Mouse (Mus musculus) forelimb bud, embryonic 11.5 days (tissue): ENCODE results near the gene Rsbn1l.
"Not testable (repeated sequence)": the region's sequence is repeated elsewhere in the genome, so short reads cannot be mapped to it uniquely, and the experiment has no call there.

Experiments used
- DNase-seq: peaks from one replicate; pipeline ENCODE4 v3.0.0-alpha.2; 2012; ENCODE audit warnings: low read depth, low spot score

Rsbn1l gene

DNA sequence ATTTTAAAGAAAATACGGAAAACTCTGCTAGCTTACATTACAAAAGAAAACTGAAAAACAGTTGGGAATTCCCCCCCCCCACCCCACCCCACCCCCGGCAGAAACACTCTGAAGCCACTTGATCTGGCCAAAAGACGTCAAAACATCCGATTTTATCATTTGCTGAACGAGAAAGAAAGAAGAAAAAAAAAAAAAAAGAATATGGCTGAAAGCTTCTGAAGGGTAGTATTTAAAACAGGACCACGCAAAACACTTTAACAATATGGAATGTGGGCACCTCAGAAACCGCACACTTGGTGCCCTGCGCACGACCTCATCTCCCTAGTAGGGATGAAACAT lies 5.7 kb downstream of the Rsbn1l start:
- no peak for DNase-seq

DNA sequence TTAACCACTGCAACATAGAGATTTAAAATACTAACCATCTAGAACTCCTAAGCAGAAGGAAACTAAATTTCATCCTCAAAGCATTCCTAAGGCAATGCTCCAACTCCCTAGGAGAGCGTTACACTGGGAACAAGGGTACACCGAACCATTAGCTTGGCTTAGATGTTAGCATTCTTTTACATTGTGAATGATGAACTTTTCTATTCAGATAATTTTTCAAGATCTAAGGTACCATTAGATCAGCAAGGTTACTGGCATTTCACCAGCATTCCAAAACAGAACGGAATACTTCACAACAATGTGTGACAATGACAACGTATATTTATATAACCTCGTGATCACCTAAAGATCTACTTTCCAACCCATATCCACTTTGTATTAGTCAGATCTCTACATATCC lies 6.1 kb downstream of the Rsbn1l start:
- no peak for DNase-seq

DNA sequence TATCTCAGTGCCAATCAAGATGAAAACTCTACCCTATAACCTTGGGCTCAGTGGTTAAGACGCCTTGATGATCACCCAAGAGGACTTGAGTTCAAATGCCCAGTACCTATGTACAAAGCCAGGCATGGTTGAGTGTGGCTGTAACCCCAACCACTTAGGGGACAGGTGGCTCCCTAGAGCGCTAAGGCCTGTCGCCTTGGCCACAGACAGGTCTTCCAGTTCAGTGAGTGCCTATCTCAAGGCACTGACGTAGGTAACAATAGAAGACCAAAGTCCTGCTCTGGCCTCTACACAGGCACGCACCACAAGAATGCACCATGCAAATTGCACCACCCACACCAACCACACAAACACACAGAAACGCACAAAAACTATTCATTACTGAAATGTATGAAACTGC lies 9.3 kb downstream of the Rsbn1l start:
- no peak for DNase-seq

DNA sequence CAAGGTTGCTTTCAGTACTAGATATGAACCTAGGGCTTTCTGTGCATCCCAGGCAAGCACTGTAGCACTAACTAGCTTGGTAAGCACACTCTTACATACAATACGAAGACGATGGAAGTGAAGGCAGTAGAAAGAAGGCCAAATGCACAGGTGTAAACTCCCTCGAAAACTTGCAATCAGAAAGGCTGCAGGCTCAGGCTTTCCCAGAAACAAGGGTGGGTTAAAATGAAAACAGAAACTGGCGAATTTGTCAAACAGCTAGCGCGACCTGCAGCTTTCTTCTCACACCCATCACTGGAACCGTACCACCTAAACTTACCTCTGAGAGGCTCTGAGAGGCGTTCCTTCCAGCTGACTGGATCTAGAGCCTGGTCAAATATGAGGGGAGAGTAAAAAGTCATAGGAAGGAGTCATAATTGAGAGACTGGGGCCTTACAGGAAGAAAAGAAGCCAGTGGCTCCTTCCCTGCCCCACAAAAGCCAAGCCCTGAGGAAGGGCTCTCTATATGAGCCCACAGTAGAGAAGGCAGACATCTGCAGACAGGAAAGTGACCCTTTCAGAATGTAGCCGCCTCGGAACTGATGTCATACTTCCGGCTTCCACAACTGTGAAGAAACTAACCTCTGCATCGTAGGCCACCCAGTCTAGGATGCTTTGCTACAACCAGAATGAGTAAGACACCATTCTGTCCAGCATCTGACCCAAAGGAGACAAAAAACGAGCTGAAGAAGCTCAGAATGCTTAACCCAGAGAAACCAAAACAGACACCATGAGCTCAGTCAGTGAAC lies 11.0 kb downstream of the Rsbn1l start:
- no peak for DNase-seq

DNA sequence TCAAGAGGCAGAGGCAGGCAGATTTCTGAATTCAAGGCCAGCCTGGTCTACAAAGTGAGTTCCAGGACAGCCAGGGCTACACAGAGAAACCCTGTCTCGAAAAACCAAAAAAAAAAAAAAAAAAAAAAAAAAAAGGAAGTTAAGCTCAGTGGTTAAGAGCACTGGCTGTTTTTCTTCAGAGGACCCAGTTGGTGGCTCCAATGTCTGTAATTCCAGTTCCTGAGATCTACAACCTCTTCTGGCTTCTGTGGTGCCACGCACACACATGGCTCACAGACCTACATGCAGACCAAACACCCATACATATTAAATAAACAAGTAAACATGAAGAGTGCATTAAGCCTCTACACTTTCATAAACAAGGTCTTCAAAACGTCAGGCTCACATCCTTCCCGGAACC lies 12.4 kb downstream of the Rsbn1l start:
- DNase-seq, result not testable (repeated sequence)

DNA sequence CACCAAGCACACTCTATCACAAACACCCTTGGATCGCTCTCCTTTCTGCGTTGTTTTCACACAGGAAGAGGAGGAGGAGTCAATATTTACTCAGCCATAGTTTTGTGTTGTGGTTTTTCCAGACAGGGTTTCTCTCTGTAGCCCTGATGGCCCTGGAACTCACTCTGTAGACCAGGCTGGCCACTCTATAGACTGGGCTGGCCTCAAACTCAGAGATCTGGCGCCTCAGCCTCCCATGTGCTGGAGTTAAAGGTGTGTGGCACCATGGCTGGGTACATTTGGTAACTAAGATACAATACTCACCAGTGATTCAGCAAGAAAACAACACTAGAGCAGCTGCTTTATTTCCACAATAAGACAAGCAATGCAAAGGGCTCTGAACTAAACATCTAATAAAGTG lies 13.7 kb downstream of the Rsbn1l start:
- no peak for DNase-seq

DNA sequence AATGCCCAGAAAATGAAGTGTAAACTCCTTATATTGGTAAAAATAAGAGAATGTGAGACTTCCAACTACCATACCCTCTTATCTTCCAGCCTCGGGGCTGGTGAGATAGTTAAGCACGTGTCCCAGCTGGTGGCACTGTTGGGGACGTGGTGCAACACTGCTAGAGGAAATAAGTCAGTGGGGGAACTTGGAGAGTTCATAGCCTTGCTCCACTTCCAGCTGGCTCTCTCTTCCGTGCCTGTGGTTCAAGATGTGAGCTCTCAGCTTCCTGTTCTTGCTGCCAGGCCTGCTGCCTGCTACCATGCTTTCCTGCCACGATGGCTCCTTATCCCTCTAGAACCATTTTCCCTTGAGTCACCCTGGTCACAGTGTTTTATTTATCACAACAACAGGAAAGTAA lies 15.0 kb downstream of the Rsbn1l start:
- no peak for DNase-seq

DNA sequence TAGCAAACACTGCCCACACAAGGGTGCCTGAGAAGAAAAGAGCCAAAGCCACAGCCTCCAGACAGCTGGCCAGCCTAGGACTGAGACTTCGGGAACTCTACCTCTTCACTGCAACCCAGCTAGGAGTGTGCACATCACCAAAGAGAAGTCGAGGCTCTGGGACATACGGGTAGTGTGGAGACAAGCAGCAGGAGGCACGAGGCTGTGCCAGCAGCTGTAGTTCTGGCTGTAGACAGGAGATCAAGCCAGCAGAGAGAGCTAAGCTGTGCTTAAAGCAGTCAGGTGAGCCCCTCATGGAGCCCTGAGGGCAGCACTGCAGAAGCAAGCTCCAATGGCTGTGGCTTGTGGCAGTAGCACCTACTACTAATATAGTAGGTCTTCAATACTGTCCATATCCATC lies 15.5 kb downstream of the Rsbn1l start:
- DNase-seq, result no peak

DNA sequence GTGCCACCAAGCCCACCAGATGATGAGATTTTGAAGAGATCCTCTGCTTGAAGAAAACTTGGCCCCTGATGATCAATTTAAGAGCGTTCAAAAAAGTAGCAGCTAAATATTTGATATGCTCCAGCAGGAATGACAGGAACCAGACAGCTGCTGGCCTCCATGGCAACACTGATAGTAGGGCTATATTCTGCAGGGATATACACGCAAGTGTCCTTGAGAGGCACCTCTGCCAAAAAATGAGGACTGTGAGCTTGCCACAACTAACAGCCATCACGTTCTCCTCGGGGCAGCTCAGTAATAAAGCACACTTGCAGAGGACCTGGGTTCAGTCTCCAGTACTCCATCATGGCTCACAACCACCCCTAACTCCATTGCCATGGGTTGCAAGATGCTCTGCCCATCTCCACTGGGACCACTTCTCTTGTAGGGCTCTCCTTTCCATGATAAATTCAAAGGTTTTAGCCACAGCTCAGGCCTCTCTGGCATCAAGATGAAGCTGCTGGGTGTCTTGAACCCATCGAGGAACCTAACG lies 16.1 kb downstream of the Rsbn1l start:
- no peak for DNase-seq

DNA sequence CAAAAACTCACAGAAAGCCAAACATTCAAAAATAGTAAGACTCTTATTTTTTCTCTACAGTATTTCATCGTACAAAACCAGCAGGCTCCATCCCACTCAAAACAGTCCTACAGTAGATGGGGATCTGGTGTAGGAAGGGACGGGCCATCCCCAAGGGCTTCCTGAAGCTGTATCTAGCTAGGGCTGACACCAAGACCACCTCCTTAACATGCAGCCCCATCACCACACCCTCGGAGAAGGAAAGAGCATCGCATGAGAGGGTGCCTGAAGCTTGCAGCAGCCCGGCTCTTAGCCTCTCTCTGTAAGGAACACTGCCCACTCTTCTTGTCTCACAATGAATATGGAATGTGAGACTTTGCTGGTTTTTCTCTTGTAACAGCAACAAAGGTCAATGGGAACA lies 17.7 kb downstream of the Rsbn1l start:
- no peak for DNase-seq

DNA sequence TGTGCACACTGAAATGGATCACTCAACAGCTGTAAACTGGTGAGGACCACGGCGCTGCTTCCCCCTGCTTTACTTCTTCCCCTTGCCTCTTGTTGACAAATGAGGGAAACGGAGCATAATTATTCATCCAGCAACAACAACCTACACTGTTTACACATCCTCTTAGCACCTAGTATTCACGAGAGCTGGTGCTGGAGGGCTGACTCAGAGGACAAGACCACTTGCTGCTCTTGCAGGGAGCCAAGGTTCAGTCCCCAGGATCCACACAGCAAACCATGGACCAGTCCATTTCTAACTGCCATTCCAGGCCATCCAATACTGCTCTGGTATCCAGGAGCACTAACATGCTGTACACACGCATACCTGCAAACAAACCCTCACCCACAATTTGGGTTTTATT lies 20.3 kb downstream of the Rsbn1l start:
- no peak for DNase-seq

DNA sequence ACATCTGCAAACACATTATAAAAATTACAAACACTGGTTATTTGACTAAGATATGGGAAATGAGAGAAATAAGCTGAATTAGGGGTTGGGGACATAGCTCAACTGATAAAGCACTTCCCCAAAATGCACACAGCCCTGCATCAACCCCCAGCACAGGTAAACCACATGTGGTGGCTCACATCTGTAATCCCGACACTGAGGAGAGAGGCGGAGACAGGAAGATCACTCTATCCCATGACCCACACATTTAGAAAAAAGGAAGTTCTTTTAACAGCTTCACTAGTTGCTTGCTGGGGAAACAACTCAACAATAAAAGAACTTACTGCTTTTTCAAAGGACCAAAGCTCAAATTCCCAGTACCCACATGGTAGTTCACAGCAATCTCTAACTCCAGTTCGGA lies 23.6 kb downstream of the Rsbn1l start:
- no peak for DNase-seq

DNA sequence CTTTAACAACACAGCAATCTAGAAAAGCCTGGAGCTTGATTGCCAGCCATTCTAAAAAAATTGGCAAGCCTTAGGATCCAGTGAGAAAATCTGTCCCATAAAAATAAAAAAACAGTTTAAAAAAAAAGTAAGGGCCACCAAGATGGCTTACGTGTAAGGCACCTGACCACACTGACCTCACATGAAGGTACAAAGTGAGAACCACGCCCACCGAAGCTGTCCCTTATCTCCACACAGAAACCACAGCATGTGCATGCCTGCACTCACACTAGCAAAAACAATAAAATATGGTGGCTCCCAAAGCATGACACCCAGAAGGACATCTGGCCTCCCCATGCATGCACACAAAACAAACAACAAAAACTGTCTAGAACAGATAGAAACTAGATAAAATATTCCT lies 24.9 kb downstream of the Rsbn1l start:
- DNase-seq, result no peak

DNA sequence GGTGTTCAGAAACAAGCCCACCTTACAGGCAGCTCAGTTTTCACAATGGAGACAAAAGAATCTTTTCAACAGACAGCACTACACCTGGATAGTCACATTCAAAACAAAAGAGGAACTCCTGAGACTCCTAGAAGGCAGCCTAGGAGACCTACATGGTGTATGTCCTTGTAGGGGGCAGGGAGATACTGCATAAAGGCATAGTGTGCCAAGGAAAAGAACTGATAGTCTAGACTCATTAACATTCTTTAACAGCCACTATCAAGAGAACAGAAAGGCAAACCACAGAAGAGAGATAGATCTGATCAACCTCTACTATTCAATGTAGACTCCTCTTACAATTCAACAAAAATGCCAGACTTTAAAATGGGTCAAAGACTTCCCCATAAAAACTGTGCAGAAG lies 25.8 kb downstream of the Rsbn1l start:
- no peak for DNase-seq

DNA sequence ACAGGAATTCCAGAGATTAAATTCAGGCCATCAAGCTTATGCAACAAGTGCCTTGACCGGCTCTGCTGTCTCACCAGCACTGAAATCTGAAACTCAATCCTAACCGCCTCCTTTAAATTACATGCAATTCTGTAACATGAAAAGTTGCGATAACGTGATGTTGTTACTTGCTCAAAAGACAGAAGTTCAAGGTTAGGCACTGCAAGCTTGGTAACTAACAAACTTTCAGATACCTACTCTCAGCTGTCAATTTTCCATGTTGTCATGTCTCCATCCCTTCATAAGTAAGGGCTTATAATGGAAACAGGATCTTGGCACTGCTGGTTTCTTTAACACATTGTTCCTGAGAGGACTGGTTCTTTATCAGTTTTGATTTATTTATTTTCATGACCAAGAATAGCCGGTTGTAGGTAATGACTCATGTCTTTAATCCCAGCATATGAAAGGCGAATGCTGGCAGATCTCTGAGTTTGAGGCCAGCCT lies 26.5 kb downstream of the Rsbn1l start:
- no peak for DNase-seq

DNA sequence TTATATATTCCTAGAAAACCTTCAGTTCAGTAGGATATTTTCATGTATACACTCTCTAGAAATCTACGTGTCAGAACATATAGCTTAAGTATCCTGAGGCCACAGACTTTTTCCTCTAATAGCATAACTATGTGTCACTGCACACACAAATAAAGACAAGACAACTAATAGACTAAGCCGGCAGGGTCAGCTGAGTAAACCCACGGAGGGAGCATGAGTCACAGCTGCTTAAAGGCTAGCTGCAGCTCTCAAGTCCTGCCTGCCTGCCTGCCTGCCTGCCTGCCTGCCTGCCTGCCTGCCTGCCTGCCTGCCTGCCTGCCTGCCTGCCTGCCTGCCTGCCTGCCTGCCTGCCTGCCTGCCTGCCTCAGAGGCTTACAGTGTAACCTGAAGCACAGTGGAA lies 30.7 kb downstream of the Rsbn1l start:
- DNase-seq, result no peak

DNA sequence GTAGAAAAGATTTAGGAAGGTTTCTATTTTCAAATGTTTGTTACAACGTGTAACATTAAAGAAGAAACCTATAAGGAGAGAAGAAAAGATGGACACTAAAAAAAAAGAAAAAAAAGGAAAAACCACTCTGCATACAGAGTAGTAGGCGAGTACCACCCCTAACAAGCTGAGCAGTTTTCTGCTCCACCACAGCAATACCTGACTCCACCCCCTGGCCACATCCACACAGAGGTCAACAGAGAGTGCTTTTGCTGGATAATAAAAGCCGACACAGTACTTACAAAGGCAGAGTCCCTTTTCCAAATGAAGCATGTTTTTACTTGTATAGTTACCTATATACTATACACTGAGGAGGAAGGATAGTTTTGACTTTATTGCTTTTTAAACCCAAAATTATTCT lies 31.6 kb downstream of the Rsbn1l start:
- DNase-seq, result no peak

DNA sequence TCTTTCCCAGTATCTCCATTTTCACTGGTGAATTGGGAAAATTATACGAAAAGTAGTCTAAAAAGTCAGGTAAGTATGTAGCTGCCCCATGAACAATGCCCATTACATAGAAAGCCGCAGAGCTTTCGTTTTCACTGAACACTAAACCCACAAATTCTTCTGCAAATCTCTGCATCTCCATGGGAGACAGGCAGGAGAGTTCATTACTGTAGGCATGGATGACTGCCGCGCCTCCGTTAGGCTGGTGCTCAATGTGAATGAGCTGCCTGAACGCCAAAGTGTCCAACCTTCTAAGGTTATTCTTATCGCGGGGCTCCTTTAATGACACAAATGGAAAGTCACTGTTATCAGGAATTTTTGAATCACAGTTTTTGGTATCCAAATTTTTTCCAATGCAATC lies 36.6 kb downstream of the Rsbn1l start:
- no peak for DNase-seq

DNA sequence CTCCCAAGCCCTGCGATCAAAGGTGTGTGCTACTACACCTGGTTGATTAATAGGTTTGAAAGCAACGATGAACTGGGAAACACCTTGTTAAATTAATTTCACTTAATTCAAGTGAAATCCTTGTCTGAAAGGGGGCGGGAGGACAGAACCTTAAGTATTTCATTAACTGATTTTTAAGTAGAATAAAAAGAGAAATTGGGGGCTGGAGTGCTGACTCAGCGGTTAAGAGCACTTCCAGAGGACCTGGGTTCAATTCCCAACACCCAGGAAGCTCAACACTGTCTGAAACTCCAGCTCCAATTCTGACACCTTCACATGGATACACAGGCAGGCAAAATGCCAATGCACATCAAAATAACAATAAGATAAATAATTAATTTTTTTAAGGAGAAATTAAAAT lies 37.2 kb downstream of the Rsbn1l start:
- DNase-seq, result no peak

DNA sequence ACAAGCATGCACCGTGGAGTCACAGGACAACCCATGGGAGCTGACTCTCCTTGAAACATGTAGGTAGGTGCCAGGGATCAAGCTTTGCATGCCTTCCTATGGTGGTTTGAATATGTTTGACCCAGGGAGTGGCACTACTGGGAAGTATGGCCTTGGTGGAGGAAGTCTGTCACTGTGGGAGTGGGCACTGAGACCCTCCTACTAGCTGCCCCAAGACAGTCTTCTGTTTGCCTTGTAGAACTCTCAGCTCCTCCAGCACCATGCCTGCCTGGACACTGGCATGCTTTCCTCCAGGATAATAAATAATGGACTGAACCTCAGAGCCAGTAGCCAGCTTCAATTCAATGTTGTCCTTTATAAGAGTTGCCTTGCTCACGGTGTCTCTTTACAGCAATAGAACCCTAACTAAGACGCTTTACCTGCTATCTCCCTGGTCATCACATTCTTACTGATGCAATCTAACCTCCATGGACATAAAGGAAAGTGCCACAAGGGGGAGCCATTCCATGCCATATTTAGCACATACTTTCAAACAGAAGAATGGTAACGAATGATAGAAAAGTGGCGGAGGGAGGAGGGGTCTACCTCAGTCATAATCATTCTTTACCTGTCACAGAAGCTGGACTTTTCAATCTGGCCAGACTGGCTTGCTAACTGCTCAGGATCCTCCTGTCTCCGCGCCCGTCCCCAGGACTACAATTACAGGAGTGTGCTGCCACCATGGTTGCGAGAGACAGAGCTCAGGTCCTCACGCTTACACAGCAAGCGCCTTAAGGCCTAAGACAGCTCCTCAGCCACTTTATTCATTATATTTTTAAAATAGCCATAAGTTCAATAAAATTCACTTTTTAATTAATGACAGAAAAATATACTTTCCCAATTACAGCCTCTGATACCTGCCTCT lies 42.6 kb downstream of the Rsbn1l start:
- peak; percentile 57 for DNase-seq

DNA sequence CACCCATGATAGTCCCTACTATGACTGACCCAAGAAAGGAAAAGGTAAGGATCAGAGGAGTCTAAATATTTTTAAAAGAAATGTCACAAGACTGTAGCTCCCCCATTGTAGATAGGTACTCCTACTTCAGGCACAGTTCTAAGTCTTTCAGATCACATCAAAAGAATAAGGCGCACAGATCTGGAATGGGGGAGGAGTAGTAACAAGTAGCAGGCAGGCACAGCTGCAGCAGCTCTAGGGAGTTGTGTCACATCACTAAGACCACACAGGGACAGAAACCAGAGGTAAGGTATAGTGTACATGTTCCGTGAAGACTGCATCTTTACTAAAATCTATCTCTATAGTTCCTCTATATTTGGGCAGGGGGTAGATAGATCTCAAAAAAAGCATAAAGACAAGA lies 44.5 kb downstream of the Rsbn1l start:
- no peak for DNase-seq

DNA sequence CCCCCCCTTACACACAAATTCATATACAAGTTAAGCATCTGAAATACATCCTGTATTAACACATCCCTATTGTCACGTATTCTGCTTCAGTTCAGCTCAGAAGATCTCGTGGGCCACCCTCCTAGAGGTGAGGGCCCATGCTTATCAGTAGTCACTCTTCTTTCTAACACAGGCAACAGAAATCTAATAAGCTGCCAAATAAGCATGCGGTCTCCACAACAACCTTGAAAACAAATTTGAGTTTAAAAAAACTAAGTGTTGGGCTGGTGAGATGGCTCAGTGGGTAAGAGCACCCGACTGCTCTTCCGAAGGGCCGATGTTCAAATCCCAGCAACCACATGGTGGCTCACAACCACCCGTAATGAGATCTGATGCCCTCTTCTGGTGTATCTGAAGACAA lies 50.0 kb downstream of the Rsbn1l start:
- DNase-seq, result no peak

DNA sequence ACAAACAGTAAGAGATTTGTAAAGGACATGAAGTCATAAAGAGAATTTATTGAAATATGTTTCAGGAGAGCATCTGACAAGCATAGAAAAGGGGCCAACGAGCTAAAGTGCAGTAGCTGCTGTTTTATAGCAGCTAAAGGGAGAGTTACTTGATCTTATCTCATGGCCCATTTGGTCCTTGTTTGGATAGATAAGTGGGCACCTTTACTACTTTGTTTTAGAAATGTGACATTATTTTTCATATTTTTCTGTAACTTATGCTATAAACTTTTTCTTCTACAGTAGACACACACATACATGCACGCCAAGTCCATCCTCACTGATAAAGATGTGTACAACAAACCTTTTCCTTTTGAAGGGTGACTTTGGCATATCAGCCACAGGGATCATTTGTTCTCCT lies 50.8 kb downstream of the Rsbn1l start:
- no peak for DNase-seq
